Mouse (Mus musculus): ENCODE measurements around the gene Cit. TPM values are rescaled to one million over a fixed set of nuclear protein-coding genes. Genes with fewer than 3 reads are reported as not detected.

The Cit gene
- polyA plus RNA-seq, 1 experiment from 2014 or later: 47.4 TPM

DNA sequence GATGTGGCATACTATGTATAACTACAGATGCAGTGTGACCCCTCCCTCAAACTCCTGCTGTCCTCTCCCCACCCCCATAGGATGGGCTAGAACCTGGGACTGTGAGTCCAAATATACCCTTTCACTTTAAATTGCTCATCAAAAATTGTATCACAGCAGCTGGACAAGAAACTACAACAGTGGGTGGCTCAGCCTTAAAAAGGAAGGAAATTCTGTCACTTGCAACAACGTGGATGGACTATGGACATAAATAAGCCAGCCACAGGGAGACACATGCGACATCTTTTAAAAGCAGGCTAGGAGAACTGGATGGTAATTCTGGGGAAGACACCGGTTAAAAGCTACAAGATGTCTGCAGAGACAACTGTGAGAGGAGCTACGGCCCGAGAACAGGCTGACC, 171.5 kb downstream of the Cit start:
- H3K27ac ChIP-seq: no peak overlapping the region
- no peaks in the 10 kb centered on the region for H3K9me3 ChIP-seq
- H3K27me3 ChIP-seq: no peaks in the 10 kb centered on the region
- no peak overlapping the region for H3K9ac ChIP-seq
- no peak overlapping the region for H3K4me3 ChIP-seq
- no peak for ATAC-seq (ENCODE audit: borderline replicate concordance, extremely low read depth, low FRiP score, low TSS enrichment)
- WGBS: 89% methylated on average over 5 of the region's 5 CpGs
- H3K36me3 ChIP-seq: peaks cover 85% of the 10 kb centered on the region
- H3K4me1 ChIP-seq: no peaks in the 10 kb centered on the region
- no peak overlapping the region for H3K4me2 ChIP-seq

DNA sequence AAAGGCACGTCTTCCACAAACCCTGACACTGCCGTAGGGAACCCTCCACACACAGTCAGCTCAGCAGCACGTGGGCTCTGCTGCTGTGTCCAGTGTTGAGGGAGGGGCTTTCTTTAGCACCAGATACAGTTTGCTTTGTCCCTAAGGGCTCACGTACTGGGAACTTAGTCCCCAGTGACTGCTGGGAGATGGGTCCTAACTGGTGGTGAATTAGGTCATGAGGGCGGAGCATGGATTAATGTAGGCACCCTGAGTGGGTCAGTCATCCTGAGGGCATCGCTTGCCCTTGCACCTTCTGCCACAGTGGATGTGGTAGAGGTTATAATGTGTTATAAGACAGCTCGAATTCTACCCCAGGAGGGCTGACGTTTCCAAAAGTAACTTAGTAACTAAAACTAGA, 172.3 kb downstream of the Cit start:
- Histone ChIP-seq H3K27ac (no peak overlapping the region), H3K27me3 (no peaks in the 10 kb centered on the region), H3K4me3 (no peak overlapping the region), H3K36me3 (peaks cover 90% of the 10 kb centered on the region), H3K9ac (no peak overlapping the region), H3K4me1 (peaks cover 4% of the 10 kb centered on the region), H3K9me3 (no peaks in the 10 kb centered on the region), H3K4me2 (no peak overlapping the region)
- WGBS: 89% methylated on average over 8 of the region's 8 CpGs
- ATAC-seq (ENCODE audit: borderline replicate concordance, extremely low read depth, low FRiP score, low TSS enrichment): no peak

DNA sequence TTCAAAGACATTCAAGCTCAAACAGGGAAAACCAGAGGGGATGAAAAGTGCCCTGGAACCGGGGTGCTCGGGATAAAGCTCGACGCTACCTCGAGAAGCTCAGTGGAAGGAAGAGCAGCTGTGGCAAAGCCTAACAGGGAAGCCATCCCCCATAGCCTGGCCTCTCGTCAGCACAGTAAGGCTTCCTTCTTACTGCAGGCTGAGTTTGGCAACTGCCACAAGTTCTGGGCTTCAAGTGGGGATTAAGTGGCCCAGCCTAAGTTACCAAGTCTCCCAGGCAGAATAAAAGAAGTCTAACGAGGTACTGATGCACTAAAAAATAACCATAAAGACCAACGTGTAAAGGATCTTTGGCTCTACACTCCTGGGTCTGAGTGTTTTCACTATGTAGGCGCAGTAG, 173.1 kb downstream of the Cit start:
- Histone ChIP-seq H3K4me1 (peaks cover 12% of the 10 kb centered on the region), H3K36me3 (peaks cover 85% of the 10 kb centered on the region), H3K9me3 (no peaks in the 10 kb centered on the region), H3K4me3 (no peak overlapping the region), H3K27me3 (no peaks in the 10 kb centered on the region), H3K9ac (no peak overlapping the region), H3K4me2 (no peak overlapping the region), H3K27ac (no peak overlapping the region)
- no peak for ATAC-seq (ENCODE audit: borderline replicate concordance, extremely low read depth, low FRiP score, low TSS enrichment)
- WGBS: 88% methylated on average over 9 of the region's 9 CpGs

DNA sequence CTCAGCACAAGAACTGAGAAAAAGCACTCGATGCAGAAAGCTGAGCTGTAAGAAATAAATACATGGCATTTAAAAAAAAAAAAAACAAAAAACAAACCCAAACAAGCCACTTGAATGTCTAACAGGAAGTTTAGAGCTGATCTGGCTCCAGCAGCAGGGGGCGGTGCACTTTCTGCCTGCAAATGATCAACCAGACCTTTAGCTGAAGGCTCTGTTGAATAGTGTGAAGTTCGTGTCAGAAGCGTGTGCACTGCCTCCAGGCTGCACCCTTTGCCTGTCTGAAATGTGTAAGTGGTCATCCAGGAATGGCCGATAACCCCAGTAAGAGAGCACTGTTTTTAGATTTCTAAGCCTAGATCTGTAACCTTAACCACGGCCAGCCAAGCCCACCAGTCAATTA, 173.7 kb downstream of the Cit start:
- peaks cover 80% of the 10 kb centered on the region for H3K36me3 ChIP-seq
- H3K9me3 ChIP-seq: no peaks in the 10 kb centered on the region
- H3K4me2 ChIP-seq: no peak overlapping the region
- peaks cover 13% of the 10 kb centered on the region for H3K4me1 ChIP-seq
- no peak for ATAC-seq (ENCODE audit: borderline replicate concordance, extremely low read depth, low FRiP score, low TSS enrichment)
- no peak overlapping the region for H3K4me3 ChIP-seq
- H3K27ac ChIP-seq: no peak overlapping the region
- no peak overlapping the region for H3K9ac ChIP-seq
- WGBS: 80% methylated on average over 6 of the region's 6 CpGs
- no peaks in the 10 kb centered on the region for H3K27me3 ChIP-seq

DNA sequence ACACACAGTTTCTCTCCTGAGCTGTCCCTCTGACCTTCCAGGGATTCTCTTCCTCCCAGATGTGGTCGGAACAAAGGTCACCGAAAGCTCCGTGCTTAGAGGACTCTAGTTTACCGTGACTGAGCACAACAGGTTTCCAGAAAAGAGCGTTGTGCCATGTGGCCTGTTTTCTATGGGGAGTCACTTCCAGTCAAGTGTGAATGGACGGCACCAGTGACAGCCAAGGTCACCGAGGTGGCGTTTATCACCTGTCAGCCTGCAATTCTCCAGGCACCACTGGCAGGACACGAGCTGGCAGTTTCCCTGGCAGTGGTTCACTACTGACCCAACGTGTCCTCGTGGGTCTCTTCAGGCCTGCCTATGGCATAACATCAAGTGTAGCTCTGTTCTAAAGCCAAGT, 174.3 kb downstream of the Cit start:
- Histone ChIP-seq H3K4me1 (peaks cover 13% of the 10 kb centered on the region), H3K4me2 (no peak overlapping the region), H3K4me3 (no peak overlapping the region), H3K9ac (no peak overlapping the region), H3K36me3 (peaks cover 74% of the 10 kb centered on the region), H3K27ac (no peak overlapping the region), H3K9me3 (no peaks in the 10 kb centered on the region), H3K27me3 (no peaks in the 10 kb centered on the region)
- no peak for ATAC-seq (ENCODE audit: borderline replicate concordance, extremely low read depth, low FRiP score, low TSS enrichment)
- WGBS: 68% methylated on average over 11 of the region's 11 CpGs

DNA sequence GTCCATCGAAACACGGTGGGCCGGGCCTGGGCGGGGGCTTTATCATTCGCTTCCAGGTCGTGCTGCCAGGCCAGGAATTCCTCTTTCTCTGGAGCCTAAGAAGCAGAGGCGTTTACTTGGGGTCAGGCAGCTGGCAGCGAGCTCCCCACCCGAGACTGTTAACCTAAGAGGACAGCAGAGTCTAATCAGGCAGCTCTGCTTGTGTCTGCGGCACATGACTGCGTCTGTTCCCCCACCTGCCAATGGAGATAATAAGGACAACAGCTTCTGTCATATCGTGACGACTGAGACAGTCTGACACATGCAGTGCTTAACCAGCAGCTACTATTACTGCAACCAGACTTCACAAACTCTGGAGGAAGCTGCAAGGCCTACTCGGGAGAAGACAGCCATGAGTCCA, 176.5 kb downstream of the Cit start:
- Histone ChIP-seq H3K4me1 (peaks cover 13% of the 10 kb centered on the region), H3K4me2 (no peak overlapping the region), H3K4me3 (no peak overlapping the region), H3K36me3 (peaks cover 52% of the 10 kb centered on the region), H3K27ac (no peak overlapping the region), H3K27me3 (no peaks in the 10 kb centered on the region), H3K9ac (no peak overlapping the region), H3K9me3 (no peaks in the 10 kb centered on the region)
- ATAC-seq (ENCODE audit: borderline replicate concordance, extremely low read depth, low FRiP score, low TSS enrichment): no peak
- WGBS: 85% methylated on average over 14 of the region's 14 CpGs

DNA sequence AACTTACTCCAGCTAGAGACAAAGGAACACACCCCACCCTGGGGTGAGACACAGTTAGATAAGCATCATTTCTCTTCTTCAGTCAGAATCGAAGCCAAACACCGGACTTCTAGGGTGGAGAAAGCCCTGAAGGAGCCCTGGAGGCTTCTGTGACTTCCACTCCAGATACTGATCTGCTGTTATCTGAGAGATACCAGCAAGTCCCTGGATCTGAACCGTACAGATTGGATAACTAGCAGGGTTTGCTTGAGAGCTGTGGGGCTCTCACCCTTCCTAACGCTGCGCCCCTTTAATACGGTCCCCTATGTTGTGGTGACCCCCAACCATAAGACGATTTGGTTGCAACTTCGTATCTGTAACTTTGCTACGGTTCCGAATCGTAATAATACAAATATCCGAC, 177.1 kb downstream of the Cit start:
- Histone ChIP-seq H3K9ac (no peak overlapping the region), H3K27ac (no peak overlapping the region), H3K4me1 (peaks cover 13% of the 10 kb centered on the region), H3K4me2 (peak overlapping the region; percentile 75), H3K27me3 (no peaks in the 10 kb centered on the region), H3K9me3 (no peaks in the 10 kb centered on the region), H3K36me3 (peaks cover 46% of the 10 kb centered on the region), H3K4me3 (no peak overlapping the region)
- ATAC-seq (ENCODE audit: borderline replicate concordance, extremely low read depth, low FRiP score, low TSS enrichment): no peak
- WGBS: 91% methylated on average over 12 of the region's 12 CpGs

DNA sequence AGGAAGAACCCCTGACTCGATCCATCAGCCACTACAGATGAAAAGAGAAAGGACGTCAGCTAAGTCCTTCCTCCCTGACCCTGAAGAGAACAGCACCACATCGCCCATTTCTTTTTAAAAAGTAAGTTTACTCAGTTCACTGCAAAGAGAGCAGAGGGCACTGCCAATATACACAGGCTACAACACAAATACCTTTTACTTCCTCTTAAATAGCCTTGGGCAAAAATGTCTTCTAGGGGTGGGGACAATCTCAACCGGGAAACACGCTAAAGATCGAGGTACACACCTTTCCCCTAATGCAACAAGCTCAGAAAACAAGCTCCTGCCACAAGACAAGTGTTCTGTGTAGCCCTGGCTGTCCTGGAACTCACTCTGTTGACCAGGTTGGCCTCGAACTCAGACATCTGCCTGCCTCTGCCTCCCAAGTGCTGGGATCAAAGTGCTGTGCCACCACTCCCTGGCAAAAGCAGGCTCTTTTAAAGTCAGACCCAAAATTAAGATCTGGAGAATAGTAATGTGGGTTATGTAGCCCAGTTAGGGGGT, 177.7 kb downstream of the Cit start:
- Histone ChIP-seq H3K4me3 (peak overlapping the region; percentile 69), H3K36me3 (peaks cover 40% of the 10 kb centered on the region), H3K4me2 (peak overlapping the region; percentile 75), H3K4me1 (peaks cover 13% of the 10 kb centered on the region), H3K27me3 (no peaks in the 10 kb centered on the region), H3K9ac (peak overlapping the region; percentile 80), H3K9me3 (no peaks in the 10 kb centered on the region), H3K27ac (peak overlapping the region; percentile 87; the same call in 1 of the 2 replicates)
- ATAC-seq (ENCODE audit: borderline replicate concordance, extremely low read depth, low FRiP score, low TSS enrichment): no peak
- WGBS: 67% methylated on average over 7 of the region's 7 CpGs

DNA sequence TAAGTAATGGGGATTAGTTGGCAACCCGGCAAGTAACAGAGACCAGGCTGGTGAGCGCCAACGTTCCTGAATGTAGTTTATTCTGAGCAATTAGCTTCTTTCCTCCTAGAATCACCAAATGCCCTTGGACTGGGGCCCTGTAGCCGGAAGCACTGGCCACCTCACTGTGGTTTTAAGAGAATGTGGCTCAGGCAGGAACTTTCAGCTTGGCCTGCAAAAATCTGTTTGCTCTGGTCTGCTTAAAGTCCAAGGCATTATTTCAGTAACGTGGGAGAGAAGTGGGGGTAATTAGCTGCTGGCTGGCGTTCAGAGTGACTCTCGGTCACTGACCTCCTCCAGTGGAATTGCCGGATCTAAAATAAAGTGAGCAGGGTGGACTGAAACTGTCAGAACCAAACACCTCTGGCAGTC, 178.2 kb downstream of the Cit start:
- 15% methylated on average over 8 of the region's 8 CpGs for WGBS
- Histone ChIP-seq H3K36me3 (peaks cover 35% of the 10 kb centered on the region), H3K4me3 (peak overlapping the region; percentile 69), H3K27me3 (no peaks in the 10 kb centered on the region), H3K4me1 (peaks cover 13% of the 10 kb centered on the region), H3K27ac (peak overlapping the region; percentile 87), H3K9me3 (no peaks in the 10 kb centered on the region), H3K4me2 (peak overlapping the region; percentile 75), H3K9ac (peak overlapping the region; percentile 80)
- ATAC-seq (ENCODE audit: borderline replicate concordance, extremely low read depth, low FRiP score, low TSS enrichment): no peak

DNA sequence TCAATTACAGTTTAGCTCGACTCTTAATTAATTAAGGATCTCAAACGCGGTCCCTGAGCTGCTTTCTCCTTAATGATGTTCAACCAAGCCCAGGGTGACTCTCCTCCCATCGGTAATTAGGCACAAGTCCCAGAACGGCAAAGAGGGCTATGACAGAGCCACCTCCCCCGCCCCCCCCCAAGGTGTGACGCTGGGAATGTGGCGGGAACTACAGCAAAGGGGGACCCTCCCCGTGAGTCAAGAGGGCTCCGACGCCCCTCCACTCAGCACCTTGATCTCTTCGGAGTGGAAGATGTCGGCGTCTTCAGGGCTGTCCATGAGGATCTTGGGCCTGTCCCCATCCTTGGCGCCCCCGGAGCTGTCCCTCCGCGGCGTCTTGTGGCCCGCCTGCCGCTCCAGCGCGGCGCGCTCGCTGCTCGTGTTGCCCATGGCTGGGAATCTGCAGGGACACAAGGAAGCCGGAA, 178.8 kb downstream of the Cit start:
- H3K9me3 ChIP-seq: no peaks in the 10 kb centered on the region
- under 1% methylated on average over 28 of the region's 28 CpGs for WGBS
- peak overlapping the region; percentile 75 for H3K4me2 ChIP-seq
- H3K9ac ChIP-seq: peak overlapping the region; percentile 80
- H3K27ac ChIP-seq: peak overlapping the region; percentile 87
- H3K27me3 ChIP-seq: no peaks in the 10 kb centered on the region
- H3K4me3 ChIP-seq: peak overlapping the region; percentile 69
- ATAC-seq (ENCODE audit: borderline replicate concordance, extremely low read depth, low FRiP score, low TSS enrichment): peak; percentile 58
- H3K36me3 ChIP-seq: peaks cover 29% of the 10 kb centered on the region
- H3K4me1 ChIP-seq: peaks cover 13% of the 10 kb centered on the region

DNA sequence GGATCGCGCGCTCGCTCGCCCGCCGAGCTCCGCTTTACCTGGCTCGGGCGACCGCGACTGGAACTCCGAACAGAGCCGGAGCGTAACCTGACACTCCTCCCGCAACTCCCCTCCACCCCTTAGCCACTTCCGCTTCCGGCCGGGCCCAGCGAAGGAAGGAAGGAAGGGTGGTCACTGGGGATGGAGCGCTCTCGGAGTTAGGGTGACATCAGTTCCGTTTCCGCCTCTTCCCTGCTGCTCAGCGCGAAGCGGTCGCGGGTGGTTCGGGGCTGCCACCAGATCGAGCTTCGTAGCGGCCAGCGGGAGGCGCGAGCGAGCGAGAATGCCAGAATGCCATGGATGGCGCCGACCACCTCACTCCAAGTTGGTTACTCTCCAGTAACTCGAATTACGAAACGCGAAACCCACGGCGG, 179.3 kb downstream of the Cit start, which contains the start of gene Prkab1:
Gene Prkab1 (minus strand): TSS at position 182 of the 413 bp plus-strand sequence.
- peak; percentile 98 for ATAC-seq (ENCODE audit: borderline replicate concordance, extremely low read depth, low FRiP score, low TSS enrichment)
- peak within 1 kb of the TSS; percentile 75 for H3K4me2 ChIP-seq

DNA sequence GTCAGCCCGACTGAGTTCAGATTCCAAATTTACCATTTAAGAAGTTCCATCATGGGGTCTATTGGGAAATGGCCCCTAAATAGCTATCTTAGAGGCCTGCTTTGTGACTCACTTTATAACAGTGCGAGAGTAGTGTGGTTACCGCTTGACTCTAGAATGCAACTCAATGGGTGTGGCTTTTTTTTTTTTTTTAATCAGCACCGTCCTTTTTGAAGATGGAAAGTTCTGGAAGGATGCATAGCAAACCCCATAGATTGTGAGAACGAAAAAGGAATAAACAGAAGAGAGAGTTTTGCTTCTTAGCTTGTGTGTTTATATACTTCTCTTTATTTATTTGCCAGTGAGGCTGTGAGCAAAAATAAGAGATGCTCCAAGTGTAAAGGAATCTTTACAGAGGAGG, 181.0 kb downstream of the Cit start:
- 86% methylated on average over 5 of the region's 5 CpGs for WGBS
- ATAC-seq (ENCODE audit: borderline replicate concordance, extremely low read depth, low FRiP score, low TSS enrichment): no peak
- 0 out of 2 replicates have a peak, but pooled peaks cover 4% of the 10 kb centered on the region for H3K27me3 ChIP-seq
- no peak overlapping the region for H3K4me3 ChIP-seq
- H3K4me1 ChIP-seq: peaks cover 18% of the 10 kb centered on the region
- H3K9me3 ChIP-seq: no peaks in the 10 kb centered on the region
- H3K9ac ChIP-seq: no peak overlapping the region
- H3K27ac ChIP-seq: no peak overlapping the region
- H3K36me3 ChIP-seq: peaks cover 8% of the 10 kb centered on the region
- H3K4me2 ChIP-seq: no peak overlapping the region

More for the DNA sequence above, 179.3 kb downstream of the Cit start, which contains the start of gene Prkab1:
- Histone ChIP-seq H3K36me3 (peaks cover 24% of the 10 kb centered on the region), H3K9me3 (no peaks in the 10 kb centered on the region), H3K4me1 (peaks cover 13% of the 10 kb centered on the region), H3K4me3 (peak within 1 kb of the TSS; percentile 69), H3K27me3 (no peaks in the 10 kb centered on the region), H3K9ac (peak within 1 kb of the TSS; percentile 80), H3K27ac (peak within 1 kb of the TSS; percentile 87)
- WGBS: under 1% methylated on average over 46 of the region's 46 CpGs
